Mouse (Mus musculus): ENCODE results near the gene Scamp4. TPM values are rescaled to one million over a fixed set of nuclear protein-coding genes. Genes with fewer than 3 reads are reported as not detected.

Scamp4 gene
- 100 to 1,000 TPM in 2 of 3 experiments, 10 to 100 TPM in 1; 96.2 to 110 (median 108) TPM for polyA plus RNA-seq (2017; shearing (Covaris generic))

GRCm38 (mm10) chr10:80602698-80603325 lies at the start of gene Scamp4, which contains the start of gene Adat3:
Gene Scamp4, plus strand, starts transcription at chr10:80602872.
Gene Adat3, plus strand, starts transcription at chr10:80602880.
- peak; percentile 85 for ATAC-seq

- ATAC-seq: no peak
Observed at GRCm38 (mm10) chr10:80553575-80553974, 49.1 kb upstream of the Scamp4 start.

GRCm38 (mm10) chr10:80553997-80554396 lies 48.7 kb upstream of the Scamp4 start:
- no peak for ATAC-seq

GRCm38 (mm10) chr10:80557346-80557965 lies 45.2 kb upstream of the Scamp4 start:
- no peak for ATAC-seq

GRCm38 (mm10) chr10:80559431-80559830 lies 43.2 kb upstream of the Scamp4 start:
- ATAC-seq: no peak

GRCm38 (mm10) chr10:80560621-80561020 lies 42.1 kb upstream of the Scamp4 start:
- no peak for ATAC-seq

- peak; percentile 92 for ATAC-seq
Observed at GRCm38 (mm10) chr10:80561116-80561944, 41.3 kb upstream of the Scamp4 start, which contains the start of gene Rexo1. Gene Rexo1, minus strand, starts transcription at chr10:80561560.

- ATAC-seq: peak; percentile 52
Observed at GRCm38 (mm10) chr10:80566375-80567092, 36.1 kb upstream of the Scamp4 start.

- ATAC-seq: no peak
Observed at GRCm38 (mm10) chr10:80568876-80569275, 33.8 kb upstream of the Scamp4 start.

- no peak for ATAC-seq
Observed at GRCm38 (mm10) chr10:80569664-80570066, 33.0 kb upstream of the Scamp4 start.

GRCm38 (mm10) chr10:80570419-80570818 lies 32.3 kb upstream of the Scamp4 start:
- ATAC-seq: no peak

GRCm38 (mm10) chr10:80570871-80571836 lies 31.5 kb upstream of the Scamp4 start:
- no peak for ATAC-seq

- ATAC-seq: no peak
Observed at GRCm38 (mm10) chr10:80572477-80572876, 30.2 kb upstream of the Scamp4 start.

GRCm38 (mm10) chr10:80573944-80574343 lies 28.7 kb upstream of the Scamp4 start:
- ATAC-seq: no peak

- no peak for ATAC-seq
Observed at GRCm38 (mm10) chr10:80574896-80575295, 27.8 kb upstream of the Scamp4 start.

- ATAC-seq: no peak
Observed at GRCm38 (mm10) chr10:80575925-80576324, 26.7 kb upstream of the Scamp4 start.

GRCm38 (mm10) chr10:80576351-80577194 lies 26.1 kb upstream of the Scamp4 start:
- ATAC-seq: no peak

- ATAC-seq: peak; percentile 74
Observed at GRCm38 (mm10) chr10:80577195-80578130, 25.2 kb upstream of the Scamp4 start, which contains the start of gene Klf16. Gene Klf16, minus strand, starts transcription at chr10:80577321.

GRCm38 (mm10) chr10:80578131-80578750 lies 24.4 kb upstream of the Scamp4 start:
- peak; percentile 52 for ATAC-seq

All from inflammation-experienced regulatory T-cells, adult 6 months (primary cell).